Mouse (Mus musculus): ENCODE measurements around the gene Ttc26.
A peak's percentile ranks its signal among the peaks of the same experiment; 100 is the strongest.

Ttc26 gene

DNA sequence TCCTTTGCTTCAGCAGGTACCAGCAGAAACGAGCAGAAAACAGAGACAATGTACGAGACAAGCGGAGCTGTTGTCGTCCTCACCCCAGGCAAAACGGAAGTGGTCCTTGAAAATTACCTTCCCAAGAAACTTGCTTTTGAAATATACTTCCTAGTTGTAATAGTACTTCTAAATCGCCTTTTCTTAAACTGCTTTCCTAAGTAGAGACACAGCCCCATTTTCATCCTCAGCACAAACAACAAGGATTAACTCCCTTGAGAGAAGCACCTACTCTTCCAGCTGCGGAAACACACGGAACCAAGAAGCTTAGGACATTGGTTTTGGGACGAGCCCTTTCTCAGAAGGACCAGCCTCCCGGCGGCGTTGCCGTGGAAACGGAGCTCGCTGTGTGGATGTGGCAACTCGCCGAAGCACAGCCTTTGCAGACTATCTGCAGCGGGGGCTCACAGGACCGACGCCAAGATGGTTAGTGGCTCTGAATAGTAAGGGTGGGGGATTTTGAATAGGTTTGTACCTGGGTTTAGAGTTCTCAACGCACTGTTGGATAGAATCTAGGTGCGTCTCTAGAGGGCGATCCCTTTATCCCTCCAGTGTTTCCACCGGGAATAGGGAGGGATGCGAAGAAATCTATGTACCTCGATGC, at the start of gene Ttc26:
Ttc26 (plus strand) TSS at position 341 of the 643 bp plus-strand sequence.
- peak; percentile 88 for DNase-seq (ENCODE audit: low read depth, low spot score)

DNA sequence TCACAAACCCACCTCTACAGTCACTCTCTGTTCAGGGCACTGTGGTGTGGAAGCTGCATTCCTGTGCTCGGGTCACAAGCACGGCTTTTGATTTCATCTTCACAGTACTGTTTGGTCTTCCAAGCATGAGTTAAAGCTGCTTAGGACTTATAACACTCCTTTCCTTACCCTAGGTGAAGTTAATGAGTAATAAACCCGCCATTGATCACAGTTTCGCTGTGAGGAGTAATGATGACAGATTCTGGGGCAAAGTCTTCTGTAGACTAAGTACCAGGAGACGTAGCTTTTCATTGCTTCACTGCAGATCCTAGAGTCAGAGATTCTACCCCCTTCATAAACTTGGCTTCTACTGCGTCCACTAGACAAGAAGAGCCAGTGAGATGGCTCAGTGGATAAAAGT, 46.0 kb upstream of the Ttc26 start:
- DNase-seq (ENCODE audit: low read depth, low spot score), result no peak

DNA sequence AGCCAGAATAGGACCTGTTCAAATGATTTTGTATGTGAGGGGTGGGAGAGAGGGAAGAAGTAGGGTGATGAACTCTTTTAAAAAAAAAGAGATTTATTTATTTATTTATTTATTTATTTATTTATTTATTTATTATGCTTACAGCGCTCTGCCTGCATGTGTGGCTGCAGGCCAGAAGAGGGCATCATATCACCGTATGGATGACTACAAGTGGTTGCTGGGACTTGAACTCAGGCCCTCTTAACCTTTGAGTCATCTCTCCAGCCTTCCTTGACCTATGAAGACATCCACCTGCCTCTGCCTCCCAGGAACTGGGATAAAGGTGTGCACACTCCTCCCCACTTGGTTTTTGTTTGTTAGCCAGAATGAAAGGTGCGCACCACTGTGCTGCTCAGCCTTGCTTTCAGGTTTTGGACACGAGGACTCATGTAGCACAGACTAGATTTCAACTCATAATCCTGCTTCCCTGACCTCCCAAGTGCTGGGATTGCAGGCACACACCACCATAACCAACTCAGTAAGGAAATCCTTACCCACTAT, 44.0 kb upstream of the Ttc26 start:
- DNase-seq (ENCODE audit: low read depth, low spot score), result no peak

DNA sequence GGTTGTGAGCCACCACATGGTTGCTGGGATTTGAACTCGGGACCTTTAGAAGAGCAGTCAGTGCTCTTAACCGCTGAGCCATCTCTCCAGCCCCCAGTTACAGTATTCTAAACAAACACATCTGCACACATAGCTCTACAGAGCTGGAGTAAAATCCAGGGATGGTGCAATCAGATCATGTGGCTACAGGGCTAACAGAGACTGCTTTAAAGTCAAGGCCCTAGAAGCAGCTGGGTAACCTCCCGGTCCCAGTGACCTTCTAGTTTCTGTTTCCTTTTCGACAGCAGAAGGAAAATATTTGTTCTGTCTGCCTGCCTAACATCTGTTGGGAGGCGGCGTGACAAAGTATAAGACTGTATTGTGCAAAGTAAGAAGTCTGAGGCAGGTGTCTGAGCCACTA, 43.3 kb upstream of the Ttc26 start:
- DNase-seq (ENCODE audit: low read depth, low spot score), result no peak

DNA sequence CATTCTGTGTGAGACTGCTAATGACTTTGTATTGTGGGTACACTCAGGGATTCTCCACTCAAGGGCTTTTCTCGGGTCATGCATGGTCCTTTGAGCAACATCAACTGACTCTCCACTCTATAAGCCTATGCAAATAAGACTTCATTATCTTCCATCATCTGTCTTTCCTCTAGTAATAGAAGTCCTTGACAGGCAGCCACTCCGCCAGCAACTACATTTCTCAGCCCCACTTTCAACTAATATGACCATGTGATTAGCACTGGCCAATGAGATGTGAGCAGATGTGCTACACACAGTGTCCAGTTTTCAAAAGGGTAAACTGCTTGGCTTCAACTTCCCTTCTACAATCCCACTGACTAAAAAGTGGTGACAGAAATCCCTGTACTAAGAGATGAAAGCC, 42.2 kb upstream of the Ttc26 start:
- DNase-seq (ENCODE audit: low read depth, low spot score), result no peak

DNA sequence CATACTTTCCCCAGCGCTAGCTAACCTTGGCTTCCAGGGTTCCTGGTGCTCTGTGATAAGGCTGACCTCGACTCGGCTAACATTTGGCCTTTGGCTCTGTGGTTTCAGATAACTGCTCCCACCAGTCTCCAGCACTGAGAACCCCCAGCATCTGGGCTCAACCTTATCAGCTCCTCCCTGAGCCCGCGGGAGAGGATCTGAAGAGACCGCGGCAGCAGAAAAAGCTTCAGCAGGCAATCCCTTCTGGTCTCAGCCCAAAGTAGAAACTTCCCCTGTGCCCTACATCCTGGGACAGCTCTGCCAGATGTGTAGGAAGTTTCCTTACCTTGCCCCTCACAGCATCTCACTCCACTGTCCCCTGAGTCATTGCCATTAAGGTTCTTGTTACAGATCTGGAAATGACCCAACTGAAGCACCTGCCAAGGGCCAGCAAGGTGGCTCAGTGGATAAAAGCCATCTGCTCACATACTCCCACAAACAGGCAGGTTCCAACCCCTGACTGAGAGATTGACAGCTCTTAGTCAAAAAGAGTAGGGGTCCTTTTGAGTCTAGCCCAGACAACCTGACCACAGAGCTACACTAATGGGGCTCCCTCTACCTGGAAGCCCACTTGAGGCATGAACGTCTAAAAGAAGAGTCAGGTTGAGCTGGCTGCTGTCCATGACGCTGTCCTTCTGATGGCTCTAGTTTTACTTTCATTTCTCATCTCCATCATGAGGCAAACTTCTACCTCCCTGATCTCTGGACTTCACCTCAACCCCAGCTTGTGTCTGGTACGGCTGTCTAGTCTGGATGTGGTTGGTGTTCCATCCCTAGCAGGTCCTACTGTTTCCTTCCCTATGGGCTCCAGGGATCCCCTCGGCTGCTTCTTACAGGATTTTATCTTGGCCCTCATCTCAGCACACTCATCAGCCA, 39.3 kb upstream of the Ttc26 start:
- peak; percentile 85 for DNase-seq (ENCODE audit: low read depth, low spot score)

DNA sequence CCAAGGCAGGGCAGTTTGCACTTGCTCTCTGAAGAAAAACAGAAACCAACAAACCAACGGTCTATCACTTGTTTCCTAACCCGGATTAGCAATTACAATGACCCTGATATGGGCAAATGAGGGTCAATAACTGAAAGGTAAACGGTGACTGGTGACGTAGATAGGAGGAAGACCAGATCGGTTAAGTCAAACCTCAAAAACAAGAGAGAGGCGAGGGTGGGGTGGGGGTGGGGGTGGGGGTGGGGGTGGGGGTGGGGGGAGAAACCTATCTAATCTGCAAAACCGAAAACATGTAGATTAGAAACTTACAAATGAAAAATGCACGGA, 38.6 kb upstream of the Ttc26 start:
- no peak for DNase-seq (ENCODE audit: low read depth, low spot score)

DNA sequence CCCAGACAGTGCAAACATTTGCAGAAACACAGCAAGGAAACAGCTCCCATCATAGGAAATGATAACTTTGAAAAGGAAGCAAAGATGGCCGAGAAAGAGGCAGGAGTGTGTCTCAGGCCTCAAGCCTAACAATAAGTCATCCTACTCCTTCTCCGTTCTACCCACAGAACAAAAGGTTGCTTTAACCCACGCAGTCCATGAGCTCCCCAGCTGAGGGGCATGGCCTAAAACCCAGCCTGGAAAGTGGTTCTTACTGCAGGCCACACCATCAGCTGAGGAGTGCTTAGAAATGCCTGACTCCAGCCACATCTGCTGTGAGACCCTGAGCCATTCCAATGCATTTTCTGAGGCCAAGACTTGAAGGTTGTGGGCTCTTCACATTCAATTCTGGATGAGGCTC, 37.7 kb upstream of the Ttc26 start:
- no peak for DNase-seq (ENCODE audit: low read depth, low spot score)

DNA sequence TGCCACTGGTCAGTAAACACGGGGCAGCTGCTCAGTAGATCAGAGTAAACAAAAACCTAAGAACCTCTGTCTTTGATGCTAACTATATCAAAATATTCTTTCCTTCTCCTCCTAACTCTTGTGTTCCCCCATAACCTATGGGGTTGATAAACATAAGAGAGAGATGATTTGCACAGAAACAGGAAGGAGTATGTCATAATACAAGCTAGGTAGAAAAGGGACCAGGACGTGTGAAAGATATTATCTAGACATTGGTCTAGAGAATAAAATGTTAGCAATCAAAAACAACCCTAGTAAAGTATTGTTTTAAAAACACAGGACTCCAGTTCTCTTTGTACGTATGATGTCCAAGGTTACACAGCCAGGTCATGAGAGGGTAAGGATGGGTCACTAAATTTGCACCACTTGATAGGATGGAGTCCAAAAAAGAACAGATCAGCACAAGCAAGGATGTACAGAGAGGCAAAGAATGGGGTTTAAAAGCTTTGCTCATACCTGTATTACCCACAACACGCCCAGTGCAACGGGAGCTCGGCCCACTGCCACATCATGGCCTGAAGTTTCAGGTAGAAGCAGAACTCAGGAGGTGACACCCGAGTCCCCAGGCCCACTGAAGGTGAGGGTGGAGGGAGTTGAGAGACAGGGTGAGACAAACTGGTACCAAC, 37.1 kb upstream of the Ttc26 start:
- DNase-seq (ENCODE audit: low read depth, low spot score), result no peak

DNA sequence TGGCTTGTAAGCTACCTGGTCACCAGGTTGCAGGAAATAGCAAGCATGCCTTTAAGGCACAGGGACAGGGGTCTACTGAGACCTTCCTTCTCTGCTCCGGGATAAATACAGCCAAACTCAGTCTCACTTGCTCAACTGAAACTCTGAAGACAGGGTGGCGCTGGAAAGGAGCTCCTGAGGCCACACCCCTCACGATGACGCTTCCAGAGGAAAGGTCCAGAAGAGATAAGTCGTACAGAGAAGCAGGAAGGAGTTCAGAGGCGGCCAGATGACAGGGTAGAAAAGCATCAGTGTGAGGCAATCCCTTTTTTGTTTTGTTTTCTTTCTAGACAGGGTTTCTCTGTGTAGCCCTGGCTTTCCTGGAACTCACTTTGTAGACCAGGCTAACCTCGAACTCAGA, 35.5 kb upstream of the Ttc26 start:
- DNase-seq (ENCODE audit: low read depth, low spot score), result peak; percentile 93

DNA sequence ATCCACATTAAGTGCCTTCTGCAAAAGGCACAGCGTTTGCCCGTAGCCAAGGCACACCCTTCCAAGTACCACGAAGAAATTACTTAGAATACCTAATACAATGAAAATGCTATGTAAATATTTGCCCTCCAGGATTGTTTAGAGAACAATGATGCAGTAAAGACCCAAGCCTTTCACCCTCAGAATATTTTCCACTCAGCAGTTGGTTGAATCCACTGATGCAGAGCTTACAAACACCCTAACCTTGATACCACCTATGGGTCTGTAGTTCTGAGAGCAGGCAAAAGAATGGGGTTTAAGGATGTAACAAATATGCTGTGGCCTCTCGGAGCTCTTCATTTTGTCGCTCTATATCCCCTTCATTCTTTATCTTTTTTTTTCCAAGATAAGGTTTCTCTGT, 33.4 kb upstream of the Ttc26 start:
- DNase-seq (ENCODE audit: low read depth, low spot score), result no peak

DNA sequence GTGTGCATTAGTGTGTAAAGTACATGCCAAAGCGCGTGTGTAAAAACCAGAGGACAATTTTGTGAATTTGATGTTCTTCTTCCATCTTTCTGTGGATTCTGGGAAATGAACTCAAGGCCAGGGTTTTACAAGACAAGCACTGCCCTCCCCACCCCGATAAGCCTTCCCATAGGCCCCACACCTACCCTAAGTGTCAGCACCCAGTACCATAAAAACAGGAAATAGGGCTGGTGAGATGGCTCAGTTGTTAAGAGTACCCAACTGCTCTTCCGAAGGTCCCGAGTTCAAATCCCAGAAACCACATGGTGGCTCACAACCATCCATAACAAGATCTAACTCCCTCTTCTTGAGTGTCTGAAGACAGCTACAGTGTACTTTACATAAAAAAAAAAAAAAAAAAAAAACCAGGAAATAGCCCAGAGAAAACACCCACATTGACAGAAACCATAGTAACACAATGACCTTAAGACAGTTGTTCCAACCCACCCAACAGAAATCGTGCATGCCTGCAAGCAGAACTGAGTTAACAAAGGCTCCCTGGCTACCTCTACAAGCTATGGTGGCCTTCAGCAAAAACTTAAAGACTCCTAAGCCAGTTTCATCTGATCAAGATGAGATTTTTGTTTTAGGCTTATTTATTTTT, 32.3 kb upstream of the Ttc26 start:
- DNase-seq (ENCODE audit: low read depth, low spot score), result no peak

DNA sequence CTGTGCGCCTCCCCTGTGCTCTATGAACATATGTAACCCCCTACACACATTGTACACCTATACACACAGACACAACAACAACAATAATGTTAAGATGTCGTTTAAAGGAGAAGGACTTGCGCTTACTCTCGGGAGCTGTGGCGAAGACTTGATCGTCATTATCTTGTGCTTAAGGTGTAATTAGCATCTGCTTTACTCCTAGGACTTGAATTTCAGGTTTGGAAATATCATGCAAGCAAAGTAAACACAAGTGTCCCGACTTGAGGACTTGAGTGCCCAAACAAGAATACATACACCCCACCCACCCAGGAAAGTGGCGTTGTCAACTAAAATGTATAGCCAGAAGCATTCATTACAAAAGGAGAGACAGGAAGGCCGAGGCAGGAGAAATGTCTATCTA, 31.5 kb upstream of the Ttc26 start:
- no peak for DNase-seq (ENCODE audit: low read depth, low spot score)

DNA sequence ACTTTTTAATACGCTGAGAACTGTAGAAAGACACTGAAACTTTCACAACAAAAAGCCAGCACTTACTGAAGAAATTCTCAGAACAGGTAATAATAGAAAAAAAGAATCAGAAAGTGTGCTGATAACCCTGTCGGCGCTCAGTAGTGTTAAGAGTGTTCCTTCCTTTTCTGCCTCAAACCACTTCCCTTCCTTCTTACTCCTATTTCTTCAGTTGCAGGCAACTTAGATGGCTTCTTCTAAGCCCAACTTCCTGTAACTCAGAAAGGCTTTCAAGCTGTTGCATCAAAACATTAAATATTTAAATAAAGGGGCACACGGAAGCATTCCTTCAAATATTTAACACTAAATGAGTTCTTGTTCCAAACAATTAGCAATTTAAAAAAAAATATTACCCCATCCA, 29.3 kb upstream of the Ttc26 start:
- no peak for DNase-seq (ENCODE audit: low read depth, low spot score)

DNA sequence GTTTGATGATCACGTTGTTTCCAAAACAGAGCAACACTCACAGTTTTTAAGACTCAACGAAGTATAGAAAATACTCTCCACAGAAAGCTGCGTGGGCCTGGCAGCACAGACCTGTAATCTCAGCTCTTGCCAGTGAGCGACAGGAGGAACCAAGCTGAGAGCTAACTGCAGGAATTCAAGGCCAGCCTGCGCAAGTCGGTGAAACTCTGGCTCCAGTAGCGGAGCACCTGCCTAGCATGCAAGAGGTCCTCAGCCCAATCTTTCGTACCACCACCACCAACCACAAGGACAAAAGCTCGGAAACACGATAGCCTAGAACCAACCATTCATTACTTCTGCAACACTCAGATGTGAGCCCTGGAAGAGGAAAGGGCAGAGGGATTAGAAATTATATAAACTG, 28.8 kb upstream of the Ttc26 start:
- DNase-seq (ENCODE audit: low read depth, low spot score), result no peak

DNA sequence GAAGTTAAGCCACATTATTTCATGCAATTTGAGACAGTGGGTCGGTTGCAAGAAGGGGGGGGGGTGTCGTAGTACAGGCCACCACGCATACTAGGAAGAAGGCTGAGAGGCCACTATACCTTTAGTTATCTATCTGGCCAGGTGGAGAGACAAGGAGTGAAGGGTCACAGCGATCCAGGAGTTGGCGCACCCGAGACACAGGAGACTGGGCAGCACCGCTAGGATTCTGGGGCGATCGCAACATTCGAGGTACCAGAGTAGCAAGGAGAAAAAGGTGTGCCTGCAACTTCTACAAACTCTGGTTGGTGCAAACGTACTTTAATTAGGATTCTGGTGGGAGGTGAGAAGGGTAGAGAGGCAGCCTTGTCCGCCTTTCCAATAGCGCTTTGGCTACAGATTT, 28.1 kb upstream of the Ttc26 start:
- no peak for DNase-seq (ENCODE audit: low read depth, low spot score)

DNA sequence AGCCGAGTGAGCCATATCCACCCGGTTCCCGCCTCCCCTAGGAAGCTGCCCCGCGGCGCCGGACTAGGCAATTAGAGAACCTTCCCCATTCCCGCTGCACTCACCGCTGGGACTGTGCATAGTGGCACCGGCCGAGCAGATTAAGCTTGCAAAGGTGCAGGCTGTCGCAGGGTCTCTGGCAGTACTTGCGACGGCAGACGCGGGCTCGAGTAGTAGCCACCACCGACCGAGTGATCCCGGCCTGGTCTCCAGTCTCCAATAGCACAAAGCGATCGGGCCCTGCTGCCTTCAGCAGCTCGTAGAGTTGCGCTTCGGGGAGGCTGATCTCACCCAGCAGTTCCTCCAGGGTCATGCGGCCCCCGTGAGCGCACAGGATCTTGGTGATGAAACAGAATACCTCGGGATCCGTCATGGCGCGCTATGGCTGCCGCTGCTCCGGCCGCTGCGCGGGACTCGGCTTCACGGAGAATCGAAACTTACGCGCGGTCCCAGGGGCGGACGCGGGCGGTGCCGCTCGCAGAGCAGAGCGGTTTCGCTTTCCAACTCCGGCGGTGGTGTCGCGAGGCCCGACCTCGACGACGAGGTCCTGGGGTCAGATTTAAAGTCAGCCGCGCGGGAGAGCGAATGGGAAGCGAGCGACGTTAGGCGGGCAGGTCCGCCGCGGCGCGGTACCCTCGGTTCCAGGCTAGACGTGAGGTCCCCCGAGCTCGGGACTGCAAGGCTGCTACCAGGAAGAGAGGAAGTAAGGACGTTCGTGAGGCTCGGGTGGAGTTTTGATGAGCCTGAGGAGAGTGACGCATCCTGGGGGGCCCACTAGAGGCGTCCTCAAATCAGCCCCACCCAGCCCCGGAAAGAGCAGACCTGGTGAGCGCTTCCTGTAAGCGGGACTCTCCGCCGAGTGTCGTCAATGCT, 27.2 kb upstream of the Ttc26 start, which contains the start of gene Zc3hav1:
Zc3hav1 (minus strand) TSS at position 793 of the 912 bp plus-strand sequence.
- peak; percentile 86 for DNase-seq (ENCODE audit: low read depth, low spot score)

DNA sequence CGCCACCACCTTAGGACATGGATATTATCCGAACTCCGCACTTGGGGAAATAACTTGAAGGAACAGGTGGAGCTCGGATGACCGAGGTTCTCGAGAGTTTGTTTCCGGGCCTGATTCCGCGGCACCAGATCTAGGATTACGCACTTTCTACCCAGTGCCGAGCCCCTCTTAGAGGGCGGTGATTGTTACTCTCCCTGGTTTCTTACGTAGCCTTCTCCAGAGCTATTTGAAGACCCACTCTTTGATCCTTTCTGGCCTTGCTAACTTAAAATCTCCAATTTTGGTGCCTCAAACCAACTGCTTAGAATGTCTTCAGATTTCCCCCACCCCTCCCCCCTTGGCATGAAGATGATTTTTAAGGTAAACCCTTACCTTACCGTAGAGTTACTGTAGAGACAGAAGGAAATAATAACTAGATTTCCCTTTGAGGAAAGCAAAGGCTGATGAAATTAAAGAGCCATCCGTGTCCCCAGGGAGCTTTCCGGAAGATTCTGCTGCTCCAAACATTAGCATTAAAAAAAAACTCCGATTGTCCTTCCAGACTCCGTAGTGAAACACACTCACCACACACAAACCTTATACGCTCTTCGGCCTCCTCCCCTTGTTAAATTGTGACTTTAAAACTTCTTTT, 26.4 kb upstream of the Ttc26 start:
- no peak for DNase-seq (ENCODE audit: low read depth, low spot score)

DNA sequence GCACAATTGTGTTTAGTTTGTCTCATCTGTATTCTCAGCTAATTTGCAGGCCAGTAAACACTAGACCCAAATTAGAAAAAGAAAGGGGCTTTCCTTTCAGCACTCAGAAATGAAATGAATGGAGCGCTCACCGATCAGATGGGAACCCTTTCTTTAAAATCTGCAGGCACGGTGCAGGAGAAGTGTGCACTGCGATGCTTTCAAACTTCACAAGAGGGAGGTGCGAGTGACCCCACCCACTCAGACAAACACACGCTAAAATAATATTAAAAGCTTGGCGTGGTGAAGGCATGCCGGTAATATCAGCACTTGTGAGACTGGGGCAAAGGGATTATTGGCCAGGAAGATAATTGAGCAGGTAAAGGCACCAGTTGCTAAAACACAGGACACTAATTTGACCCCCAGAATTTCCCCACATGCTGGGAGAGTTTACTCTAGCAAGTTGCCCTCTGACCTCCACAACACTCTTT, 25.9 kb upstream of the Ttc26 start:
- no peak for DNase-seq (ENCODE audit: low read depth, low spot score)

DNA sequence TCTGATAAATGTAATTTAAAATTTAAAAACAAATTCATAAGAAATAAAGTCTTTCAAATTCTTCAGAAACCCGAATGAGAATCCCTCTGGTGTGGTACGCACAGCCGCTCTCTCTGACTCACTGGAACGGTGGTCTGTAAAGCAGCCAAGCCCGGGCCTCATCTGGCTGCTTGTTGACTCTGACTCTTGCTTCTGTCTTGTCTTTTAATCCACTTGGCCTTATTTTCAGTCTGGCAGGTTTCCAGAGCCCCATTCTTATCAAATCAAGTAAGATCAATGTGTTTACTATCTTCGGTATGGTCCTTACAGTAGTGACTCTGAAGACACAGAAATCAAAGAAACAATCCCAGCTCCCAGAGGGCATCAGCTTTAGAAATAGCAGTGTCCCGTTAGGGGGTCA, 25.4 kb upstream of the Ttc26 start:
- no peak for DNase-seq (ENCODE audit: low read depth, low spot score)

Data from c-Kit-negative CD71-positive TER-119-positive erythroid progenitor cells, embryonic 14.5 days (primary cell).